Mouse (Mus musculus): ENCODE measurements around the gene Gpr135.

DNA sequence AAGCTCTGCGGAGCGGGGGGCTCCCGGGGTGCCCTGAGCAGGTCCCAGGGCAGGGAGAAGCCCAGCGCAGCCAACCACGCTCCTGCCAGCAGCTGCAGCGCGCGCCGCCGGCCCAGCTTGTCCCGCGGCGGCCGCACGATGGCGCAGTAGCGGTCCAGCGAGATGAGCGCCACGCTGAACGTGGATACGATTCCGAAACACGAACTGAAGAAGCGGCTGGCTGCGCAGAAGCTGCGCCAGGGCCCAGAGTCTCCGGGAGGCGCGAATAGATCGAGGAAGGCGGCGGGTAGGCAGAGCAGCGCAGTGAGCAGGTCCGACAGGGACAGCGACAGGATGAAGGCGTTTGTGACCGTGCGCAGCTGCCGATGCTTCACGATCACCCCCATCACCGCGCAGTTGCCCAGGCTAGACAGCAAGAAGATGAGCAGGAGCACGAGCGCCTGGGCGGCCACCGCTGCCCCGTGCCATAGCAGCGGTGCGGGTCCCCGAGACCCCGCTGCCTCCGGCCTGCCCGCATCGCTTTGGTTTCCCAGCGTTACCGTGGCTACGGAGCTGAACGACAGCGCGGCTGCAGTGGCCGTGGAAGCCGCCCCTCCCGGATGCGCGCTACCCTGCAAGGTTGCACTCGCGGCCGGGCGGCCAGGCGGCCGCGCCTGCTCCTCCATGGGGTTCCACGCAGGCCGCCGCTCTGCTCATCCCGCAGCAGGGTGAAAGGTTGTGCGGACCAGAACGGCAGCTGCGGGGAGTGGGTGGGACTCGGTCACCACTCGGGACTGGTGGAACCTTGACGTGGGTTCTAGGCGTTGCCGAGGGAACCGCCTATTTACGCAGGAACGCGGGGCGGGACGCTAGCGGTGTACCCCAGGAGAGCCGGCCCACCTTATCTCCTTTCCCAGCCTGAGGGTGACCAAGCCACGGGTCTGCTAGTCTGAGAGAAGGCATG lies at the start of gene Gpr135:
- peak; percentile 88 for TF ChIP-seq CTCF (IDR thresholded peaks at IDR 0.05; ENCODE audit: low read depth)
- TF ChIP-seq EP300 (optimal IDR thresholded peaks at IDR 0.05), result no peak

Measured in stomach, postnatal 0 days (tissue).